In genomic region chr17:34093199-34093874, GRCm38 (mm10) we compare ENCODE assay signal across 9 mouse cellular contexts. TPM values are rescaled to one million over a fixed set of nuclear protein-coding genes. Genes with fewer than 3 reads are reported as not detected.
DNase-seq lines count a peak whose midpoint lies in the region; ATAC-seq and TF ChIP-seq lines count a peak whose summit lies in the region.
"Had no signal": no experiment of that assay in that cellular context is flagged by ENCODE, and none has a peak within 500 bp of the region (broad histone marks: within the 10 kb centered on the region; RNA-seq: fewer than 3 reads in every experiment).

No protein-coding gene starts in this region.

- no peak for TF ChIP-seq RAD21 in MEL (IDR thresholded peaks at IDR 0.05; ENCODE audit: low read depth, low read length)

- peak overlapping the region; percentile 13; the same call in 1 of the 2 replicates for H3K4me2 ChIP-seq in kidney, embryonic 14.5 days (replicated peaks; ENCODE audit: low read depth, low read length)
- no peak overlapping the region for H3K4me2 ChIP-seq in embryonic facial prominence, embryonic 15.5 days (replicated peaks)
- H3K4me2 ChIP-seq in neural tube, embryonic 11.5 days (ENCODE audit: low read depth): no peak overlapping the region
- H3K4me2 ChIP-seq: liver, embryonic 13.5 days had no signal

- no peaks in the 10 kb centered on the region for H3K36me3 ChIP-seq in kidney, embryonic 14.5 days (ENCODE audit: control insufficient read depth, insufficient read depth, low read length)
- H3K36me3 ChIP-seq in kidney, adult 2 months (ENCODE audit: control insufficient read depth, insufficient read depth, low read length): no peaks in the 10 kb centered on the region
- peaks cover 0 to 6% of the 10 kb centered on the region in 2 experiments; a peak in 2 of 4 replicates for H3K36me3 ChIP-seq in MEL (ENCODE audit: control insufficient read depth in 1 of 2, insufficient read depth in 2 of 2, low read length in 2 of 2)
- no peaks in the 10 kb centered on the region for H3K36me3 ChIP-seq in embryonic facial prominence, embryonic 15.5 days
- no peaks in the 10 kb centered on the region for H3K36me3 ChIP-seq in neural tube, embryonic 11.5 days (ENCODE audit: control insufficient read depth, insufficient read depth, low read length)
- H3K36me3 ChIP-seq: liver, embryonic 13.5 days had no signal

- no peak for DNase-seq in kidney, adult 2 months
- peak; percentile 38 for DNase-seq in MEL (ENCODE audit: low read depth, low spot score)
- peak; percentile 68 for DNase-seq in neural tube, embryonic 11.5 days (ENCODE audit: low spot score)
- no peak for DNase-seq in left cerebral cortex, adult 9 months (ENCODE audit: low spot score in 2 of 2)
- DNase-seq in frontal cortex, adult 2 months (ENCODE audit: extremely low spot score in 1 of 2, low spot score in 1 of 2): no peak
- DNase-seq in left cerebral cortex, adult 8-10 months (ENCODE audit: low spot score in 2 of 2): no peak
- DNase-seq: liver, embryonic 13.5 days had no signal

- peak; percentile 82 for ATAC-seq in kidney, embryonic 14.5 days (ENCODE audit: low FRiP score, low TSS enrichment)
- ATAC-seq in embryonic facial prominence, embryonic 15.5 days (ENCODE audit: insufficient number of reproducible peaks, low FRiP score, low TSS enrichment, low read depth): peak; percentile 55; the same call in 1 of the 2 replicates
- no peak for ATAC-seq in neural tube, embryonic 11.5 days (ENCODE audit: insufficient read depth, low FRiP score, low TSS enrichment)

- no peak overlapping the region for H3K9ac ChIP-seq in kidney, embryonic 14.5 days (ENCODE audit: low read depth, low read length)
- H3K9ac ChIP-seq in MEL (ENCODE audit: control insufficient read depth, low read depth, low read length, poor library complexity, severe bottlenecking): no peak overlapping the region
- H3K9ac ChIP-seq in embryonic facial prominence, embryonic 15.5 days: no peak overlapping the region
- H3K9ac ChIP-seq in neural tube, embryonic 11.5 days (ENCODE audit: low read length): no peak overlapping the region
- H3K9ac ChIP-seq: liver, embryonic 13.5 days had no signal

- H3K4me1 ChIP-seq in kidney, embryonic 14.5 days (ENCODE audit: control insufficient read depth, insufficient read depth, low read length): no peaks in the 10 kb centered on the region
- H3K4me1 ChIP-seq in kidney, adult 2 months (ENCODE audit: control insufficient read depth, insufficient read depth, low read length): no peaks in the 10 kb centered on the region
- peaks cover 7 to 16% of the 10 kb centered on the region in 2 experiments for H3K4me1 ChIP-seq in MEL (ENCODE audit: control insufficient read depth in 1 of 2, insufficient read depth in 2 of 2, low read length in 2 of 2)
- H3K4me1 ChIP-seq in embryonic facial prominence, embryonic 15.5 days: no peaks in the 10 kb centered on the region; the same call in 1 of the 2 replicates
- H3K4me1 ChIP-seq in neural tube, embryonic 11.5 days (ENCODE audit: control insufficient read depth, insufficient read depth, low read length): no peaks in the 10 kb centered on the region

- no peak for TF ChIP-seq EP300 in MEL (IDR thresholded peaks at IDR 0.05; ENCODE audit: low read depth in 1 of 2, low read length in 2 of 2)

- TF ChIP-seq CTCF in kidney, adult 2 months (conservative IDR thresholded peaks at IDR 0.05; ENCODE audit: insufficient read depth, insufficient read length, low read depth, low read length): no peak
- no peak for TF ChIP-seq CTCF in MEL (IDR thresholded peaks at IDR 0.05 in 2 of 3, conservative IDR thresholded peaks at IDR 0.05 in 1 of 3; ENCODE audit: control insufficient read depth in 1 of 3, insufficient read depth in 1 of 3, low read depth in 2 of 3, low read length in 3 of 3, poor library complexity in 1 of 3, severe bottlenecking in 1 of 3)

- H3K27me3 ChIP-seq in kidney, embryonic 14.5 days (ENCODE audit: control insufficient read depth, insufficient read depth, low read length): no peaks in the 10 kb centered on the region
- H3K27me3 ChIP-seq in kidney, adult 2 months (replicated peaks; ENCODE audit: control insufficient read depth, insufficient read depth, low read length): no peaks in the 10 kb centered on the region
- H3K27me3 ChIP-seq in MEL (ENCODE audit: control insufficient read depth in 1 of 2, insufficient read depth in 2 of 2, low read length in 2 of 2): no peaks in the 10 kb centered on the region
- H3K27me3 ChIP-seq in embryonic facial prominence, embryonic 15.5 days: no peaks in the 10 kb centered on the region
- H3K27me3 ChIP-seq in neural tube, embryonic 11.5 days (ENCODE audit: control insufficient read depth, insufficient read depth, low read length): no peaks in the 10 kb centered on the region

- no peak overlapping the region for H3K27ac ChIP-seq in kidney, embryonic 14.5 days (ENCODE audit: low read depth, low read length)
- H3K27ac ChIP-seq in kidney, adult 2 months (ENCODE audit: insufficient read depth, low read depth, low read length): no peak overlapping the region
- H3K27ac ChIP-seq in MEL (ENCODE audit: control insufficient read depth, low read depth, low read length): no peak overlapping the region
- no peak overlapping the region for H3K27ac ChIP-seq in embryonic facial prominence, embryonic 15.5 days (replicated peaks)
- H3K27ac ChIP-seq in neural tube, embryonic 11.5 days (ENCODE audit: low read depth, low read length): no peak overlapping the region
- H3K27ac ChIP-seq: liver, embryonic 13.5 days had no signal

- no peaks in the 10 kb centered on the region for H3K9me3 ChIP-seq in kidney, embryonic 14.5 days (ENCODE audit: control insufficient read depth, low read length)
- H3K9me3 ChIP-seq in MEL (replicated peaks; ENCODE audit: insufficient read depth, low read length): no peaks in the 10 kb centered on the region
- 0 out of 2 replicates have a peak, but pooled peaks cover 2% of the 10 kb centered on the region for H3K9me3 ChIP-seq in embryonic facial prominence, embryonic 15.5 days (replicated peaks)
- H3K9me3 ChIP-seq in neural tube, embryonic 11.5 days (ENCODE audit: control insufficient read depth, low read length): no peaks in the 10 kb centered on the region
- H3K9me3 ChIP-seq: liver, embryonic 13.5 days had no signal

- no peaks in the 10 kb centered on the region for H3K79me2 ChIP-seq in MEL (ENCODE audit: control insufficient read depth, insufficient read depth, low read length, poor library complexity)

- H3K4me3 ChIP-seq in kidney, embryonic 14.5 days (ENCODE audit: low read length): no peak overlapping the region
- no peak overlapping the region for H3K4me3 ChIP-seq in kidney, adult 2 months (ENCODE audit: insufficient read depth, low read depth, low read length)
- no peak overlapping the region for H3K4me3 ChIP-seq in MEL (ENCODE audit: control insufficient read depth in 1 of 2, insufficient read depth in 1 of 2, low read depth in 2 of 2, low read length in 2 of 2)
- H3K4me3 ChIP-seq in embryonic facial prominence, embryonic 15.5 days (replicated peaks): no peak overlapping the region
- H3K4me3 ChIP-seq in neural tube, embryonic 11.5 days (ENCODE audit: low read depth, low read length): no peak overlapping the region
- H3K4me3 ChIP-seq: liver, embryonic 13.5 days had no signal

- WGBS in kidney, embryonic 14.5 days: 30% methylated on average over 7 of the region's 7 CpGs
- 44% methylated on average over 7 of the region's 7 CpGs for WGBS in kidney, adult 2 months
- 29% methylated on average over 7 of the region's 7 CpGs for WGBS in embryonic facial prominence, embryonic 15.5 days
- WGBS in neural tube, embryonic 11.5 days: 35% methylated on average over 7 of the region's 7 CpGs

- TF ChIP-seq POLR2A in kidney, adult 2 months (IDR thresholded peaks at IDR 0.05; ENCODE audit: low read depth, low read length): no peak
- no peak for TF ChIP-seq POLR2A in MEL (IDR thresholded peaks at IDR 0.05; ENCODE audit: control insufficient read depth in 1 of 2, insufficient read depth in 1 of 2, low read depth in 1 of 2, low read length in 2 of 2, poor library complexity in 1 of 2)

RNA-seq across cellular contexts. Expression of gene H2-Oa, which starts 1.2 kb away (rescaled TPM):
- polyA plus RNA-seq in kidney, embryonic 14.5 days (2014; fragmentation: Nextera tagmentation; extraction: Ambion mirVana): 0.51 and 0.76 TPM in 2 replicates
- 3.1 and 8.5 TPM in 2 replicates for polyA plus RNA-seq in kidney, adult 2 months (2012; rRNA removed)
- 2.2 and 2.6 TPM in 2 replicates for total RNA-seq in MEL (2012; rRNA removed)
- polyA plus RNA-seq in MEL (2012; ENCODE audit: insufficient read depth in 1 of 2, insufficient read length in 2 of 2, low read depth in 1 of 2, low replicate concordance in 2 of 2, missing spikeins in 1 of 2): 1 to 10 TPM in 1 of 2 experiments, not detected in 1; 3.9 TPM
- 0.54 and 0.89 TPM in 2 replicates for polyA plus RNA-seq in embryonic facial prominence, embryonic 15.5 days (2015; fragmentation: Nextera tagmentation; extraction: Ambion mirVana)
- 0.93 TPM in 1 of 2 replicates, not detected in the other for polyA plus RNA-seq in neural tube, embryonic 11.5 days (2014; fragmentation: Nextera tagmentation; extraction: Ambion mirVana)
- polyA plus RNA-seq in frontal cortex, adult 2 months (2012; rRNA removed): 1.1 and 1.2 TPM in 2 replicates
- total RNA-seq in left cerebral cortex, adult 8-10 months (2022): 1 to 10 TPM in 2 of 4 experiments, under 1 TPM in 1, not detected in 1; 0.44 to 2.2 (median 1.7) TPM

RNA-seq across cellular contexts. Expression of gene H2-DMa, which starts 26.0 kb away (rescaled TPM):
- polyA plus RNA-seq in kidney, embryonic 14.5 days (2014; fragmentation: Nextera tagmentation; extraction: Ambion mirVana): 16.1 and 19.3 TPM in 2 replicates
- polyA plus RNA-seq in kidney, adult 2 months (2012; rRNA removed): 30.1 and 37.1 TPM in 2 replicates
- total RNA-seq in MEL (2012; rRNA removed): 26.1 and 38.3 TPM in 2 replicates
- 10 to 100 TPM in 1 of 2 experiments, not detected in 1; 38.7 TPM for polyA plus RNA-seq in MEL (2012; ENCODE audit: insufficient read depth in 1 of 2, insufficient read length in 2 of 2, low read depth in 1 of 2, low replicate concordance in 2 of 2, missing spikeins in 1 of 2)
- polyA plus RNA-seq in embryonic facial prominence, embryonic 15.5 days (2015; fragmentation: Nextera tagmentation; extraction: Ambion mirVana): 14.0 and 15.3 TPM in 2 replicates
- polyA plus RNA-seq in neural tube, embryonic 11.5 days (2014; fragmentation: Nextera tagmentation; extraction: Ambion mirVana): 9.2 and 10.3 TPM in 2 replicates
- 26.3 and 26.8 TPM in 2 replicates for polyA plus RNA-seq in frontal cortex, adult 2 months (2012; rRNA removed)
- total RNA-seq in left cerebral cortex, adult 8-10 months (2022): 10 to 100 TPM; 20.7 to 35.3 (median 30.7) TPM

RNA-seq across cellular contexts. Expression of gene Brd2, which starts 29.1 kb away (rescaled TPM):
- polyA plus RNA-seq in kidney, embryonic 14.5 days (2014; fragmentation: Nextera tagmentation; extraction: Ambion mirVana): 153 and 178 TPM in 2 replicates
- polyA plus RNA-seq in kidney, adult 2 months (2012; rRNA removed): 110 and 117 TPM in 2 replicates
- 97.2 and 99.5 TPM in 2 replicates for total RNA-seq in MEL (2012; rRNA removed)
- polyA plus RNA-seq in MEL (2012; ENCODE audit: insufficient read depth in 1 of 2, insufficient read length in 2 of 2, low read depth in 1 of 2, low replicate concordance in 2 of 2, missing spikeins in 1 of 2): 100 to 1,000 TPM; 189 to 252 TPM
- 118 and 122 TPM in 2 replicates for polyA plus RNA-seq in embryonic facial prominence, embryonic 15.5 days (2015; fragmentation: Nextera tagmentation; extraction: Ambion mirVana)
- 116 and 133 TPM in 2 replicates for polyA plus RNA-seq in neural tube, embryonic 11.5 days (2014; fragmentation: Nextera tagmentation; extraction: Ambion mirVana)
- polyA plus RNA-seq in frontal cortex, adult 2 months (2012; rRNA removed): 167 and 194 TPM in 2 replicates
- total RNA-seq in left cerebral cortex, adult 8-10 months (2022): 100 to 1,000 TPM; 181 to 210 (median 190) TPM

RNA-seq across cellular contexts. Expression of gene H2-DMb2, which starts 49.8 kb away (rescaled TPM):
- polyA plus RNA-seq in kidney, embryonic 14.5 days (2014; fragmentation: Nextera tagmentation; extraction: Ambion mirVana): 18.5 and 21.9 TPM in 2 replicates
- 3.2 and 15.6 TPM in 2 replicates for polyA plus RNA-seq in kidney, adult 2 months (2012; rRNA removed)
- total RNA-seq in MEL (2012; rRNA removed): 0.77 and 0.82 TPM in 2 replicates
- 1 to 10 TPM in 1 of 2 experiments, not detected in 1; 1.5 TPM for polyA plus RNA-seq in MEL (2012; ENCODE audit: insufficient read depth in 1 of 2, insufficient read length in 2 of 2, low read depth in 1 of 2, low replicate concordance in 2 of 2, missing spikeins in 1 of 2)
- polyA plus RNA-seq in embryonic facial prominence, embryonic 15.5 days (2015; fragmentation: Nextera tagmentation; extraction: Ambion mirVana): 0.61 and 0.93 TPM in 2 replicates
- not detected in 2 replicates for polyA plus RNA-seq in neural tube, embryonic 11.5 days (2014; fragmentation: Nextera tagmentation; extraction: Ambion mirVana)
- 0.99 and 1.1 TPM in 2 replicates for polyA plus RNA-seq in frontal cortex, adult 2 months (2012; rRNA removed)
- total RNA-seq in left cerebral cortex, adult 8-10 months (2022): 1 to 10 TPM in 3 of 4 experiments, under 1 TPM in 1; 0.84 to 3.5 (median 2.0) TPM

RNA-seq across cellular contexts. Expression of gene Col11a2, which starts 54.1 kb away (rescaled TPM):
- 1.9 and 2.1 TPM in 2 replicates for polyA plus RNA-seq in kidney, embryonic 14.5 days (2014; fragmentation: Nextera tagmentation; extraction: Ambion mirVana)
- polyA plus RNA-seq in kidney, adult 2 months (2012; rRNA removed): 0.35 and 0.39 TPM in 2 replicates
- 4.6 and 4.8 TPM in 2 replicates for total RNA-seq in MEL (2012; rRNA removed)
- 10 to 100 TPM in 1 of 2 experiments, not detected in 1; 14.5 TPM for polyA plus RNA-seq in MEL (2012; ENCODE audit: insufficient read depth in 1 of 2, insufficient read length in 2 of 2, low read depth in 1 of 2, low replicate concordance in 2 of 2, missing spikeins in 1 of 2)
- 53.2 and 64.3 TPM in 2 replicates for polyA plus RNA-seq in embryonic facial prominence, embryonic 15.5 days (2015; fragmentation: Nextera tagmentation; extraction: Ambion mirVana)
- 1.5 and 2.9 TPM in 2 replicates for polyA plus RNA-seq in neural tube, embryonic 11.5 days (2014; fragmentation: Nextera tagmentation; extraction: Ambion mirVana)
- polyA plus RNA-seq in frontal cortex, adult 2 months (2012; rRNA removed): 10.0 and 10.7 TPM in 2 replicates
- 10 to 100 TPM; 12.6 to 18.0 (median 16.8) TPM for total RNA-seq in left cerebral cortex, adult 8-10 months (2022)

Comparison
In these comparisons a context has a peak if more than half of its experiments do, and no peak if none do; other contexts are left out.
1. DNase-seq: peak in MEL (single experiment) and neural tube, embryonic 11.5 days (single experiment); none in kidney, adult 2 months (single experiment), left cerebral cortex, adult 9 months (0 of 2), frontal cortex, adult 2 months (0 of 2) and left cerebral cortex, adult 8-10 months (0 of 2).